Mouse (Mus musculus): ENCODE measurements around the gene Prim2.

The Prim2 gene

DNA sequence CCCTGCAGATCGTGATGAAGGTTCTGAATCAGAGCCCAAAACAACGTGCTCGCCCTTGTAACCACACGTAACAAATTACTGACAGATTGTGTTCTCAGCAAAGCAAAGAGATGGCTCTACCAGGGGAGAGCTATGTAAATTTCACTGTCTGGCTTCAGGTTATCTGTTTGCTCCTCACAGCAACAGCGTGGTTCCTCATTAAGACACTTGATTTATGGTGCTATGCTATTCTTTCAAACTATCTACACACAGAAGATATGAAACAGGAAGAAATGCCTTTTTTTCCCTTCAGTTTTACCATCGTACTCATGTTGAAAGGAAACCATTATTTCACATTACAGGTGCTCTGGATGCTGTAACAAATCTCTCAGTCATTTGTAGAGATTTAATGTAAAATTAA is 179.4 kb downstream of the Prim2 start:
- DNase-seq (ENCODE audit: low spot score in 2 of 2), result no peak

- no peak for DNase-seq (ENCODE audit: low spot score in 2 of 2)
These were observed 181.2 kb downstream of the Prim2 start for GRCm38 (mm10) chr1:33488372-33488771.

DNA sequence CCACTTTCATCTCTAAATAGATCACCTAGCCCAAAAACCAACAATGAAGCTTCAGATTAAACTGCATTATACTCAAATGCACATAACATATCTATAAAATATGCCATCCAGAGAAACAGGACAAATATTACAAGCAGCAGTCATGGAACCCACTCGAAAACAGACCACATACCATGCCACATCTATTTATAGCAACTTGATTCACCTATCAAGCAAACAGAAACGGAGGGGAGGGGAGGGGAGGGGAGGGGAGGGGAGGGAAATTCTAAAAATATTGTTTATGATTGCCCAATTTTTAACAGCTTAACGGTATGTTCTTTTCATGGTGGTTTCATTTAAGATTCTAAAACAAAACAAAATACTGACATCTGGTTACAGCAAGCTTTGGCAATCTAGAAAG is 185.8 kb downstream of the Prim2 start:
- no peak for DNase-seq (ENCODE audit: low spot score in 2 of 2)

GRCm38 (mm10) chr1:33480382-33480781 is 189.2 kb downstream of the Prim2 start:
- DNase-seq (ENCODE audit: low spot score in 2 of 2), result no peak

DNA sequence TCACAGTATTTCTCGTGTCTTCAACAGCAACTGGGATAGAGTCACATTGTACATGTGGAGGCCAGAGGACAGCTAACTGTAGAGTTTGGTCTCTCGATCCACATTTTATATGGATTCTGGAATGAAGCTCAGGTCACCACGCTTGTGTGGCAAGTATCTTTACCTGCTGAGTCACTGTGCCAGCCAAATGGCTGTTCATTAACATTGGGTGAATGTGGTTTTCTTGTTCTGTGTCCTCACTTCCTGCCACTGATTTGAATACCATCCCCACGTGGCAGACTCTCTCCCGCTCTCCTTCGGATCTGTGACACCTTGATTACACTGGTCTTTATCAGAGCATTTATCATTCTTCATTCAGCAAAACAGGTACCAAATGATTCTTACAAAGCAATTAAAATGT is 198.5 kb downstream of the Prim2 start:
- DNase-seq (ENCODE audit: low spot score in 2 of 2), result no peak

GRCm38 (mm10) chr1:33470222-33470621 is 199.4 kb downstream of the Prim2 start:
- DNase-seq (ENCODE audit: low spot score in 2 of 2), result no peak

GRCm38 (mm10) chr1:33464234-33464633 is 205.4 kb downstream of the Prim2 start:
- DNase-seq (ENCODE audit: low spot score in 2 of 2), result no peak

DNA sequence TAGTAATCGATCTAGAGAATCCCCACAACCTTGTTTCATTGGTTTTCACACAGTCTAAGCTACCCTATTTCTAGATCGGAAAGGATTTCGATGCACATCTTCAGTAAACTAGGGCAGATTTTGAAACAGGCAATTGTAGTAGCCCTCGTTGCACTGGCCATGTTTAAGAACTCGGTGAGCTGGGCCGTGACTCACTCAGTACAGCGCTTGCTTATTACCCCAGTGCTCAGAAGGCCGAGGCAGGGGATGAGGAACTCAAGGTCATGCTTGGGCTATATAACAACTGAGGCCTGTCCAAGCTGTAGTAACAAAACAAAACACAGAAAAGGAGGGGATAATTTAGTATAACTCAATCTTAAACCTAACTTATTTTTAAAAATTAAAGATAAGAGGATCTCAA is 208.9 kb downstream of the Prim2 start:
- DNase-seq (ENCODE audit: low spot score in 2 of 2), result no peak

- DNase-seq (ENCODE audit: low spot score in 2 of 2), result no peak
These were observed 209.3 kb downstream of the Prim2 start for GRCm38 (mm10) chr1:33460262-33460661.

GRCm38 (mm10) chr1:33458950-33459349 is 210.6 kb downstream of the Prim2 start:
- no peak for DNase-seq (ENCODE audit: low spot score in 2 of 2)

GRCm38 (mm10) chr1:33454251-33454650 is 215.3 kb downstream of the Prim2 start:
- DNase-seq (ENCODE audit: low spot score in 2 of 2), result no peak

- no peak for DNase-seq (ENCODE audit: low spot score in 2 of 2)
These were observed 216.3 kb downstream of the Prim2 start for GRCm38 (mm10) chr1:33453299-33453698.

DNA sequence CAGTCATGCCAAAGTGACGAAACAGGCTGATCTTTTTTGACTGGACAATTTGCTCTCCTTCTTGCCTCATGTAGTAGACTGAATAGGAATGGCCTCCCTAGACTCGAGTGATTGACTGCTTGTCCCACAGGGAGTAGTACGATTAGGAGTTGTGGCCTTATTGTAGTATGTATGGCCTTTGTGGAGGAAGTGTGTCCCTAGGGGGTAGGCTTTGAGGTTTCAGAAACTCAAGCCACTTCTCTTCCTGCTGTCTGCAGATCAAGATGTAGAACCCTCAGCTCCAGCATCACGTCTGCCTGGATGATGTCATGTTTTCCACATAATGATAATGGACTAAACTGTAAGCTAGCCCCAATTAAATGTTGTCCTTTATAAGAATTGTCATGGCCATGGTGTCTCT is 222.4 kb downstream of the Prim2 start:
- DNase-seq (ENCODE audit: low spot score in 2 of 2), result no peak

DNA sequence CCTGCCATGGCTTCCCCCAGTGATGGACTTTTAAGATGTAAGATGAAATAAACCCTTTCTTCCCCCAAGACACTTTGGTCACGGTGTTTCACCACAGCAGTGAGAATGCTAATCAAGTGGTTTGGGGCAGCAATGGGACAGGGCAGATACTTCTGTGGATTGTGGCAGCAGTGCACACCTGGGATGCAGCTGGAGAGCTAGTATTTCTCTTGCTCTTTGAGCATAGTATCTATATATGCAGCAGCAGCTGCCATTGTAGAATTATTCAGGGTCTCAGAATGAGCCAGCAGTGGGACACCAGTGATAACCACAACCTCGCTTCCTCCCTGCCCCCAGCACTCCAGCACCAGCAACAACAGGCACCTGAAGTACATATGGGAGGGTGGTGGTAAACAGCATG is 233.4 kb downstream of the Prim2 start:
- DNase-seq (ENCODE audit: low spot score in 2 of 2), result no peak
